Mouse (Mus musculus): Measurements from ENCODE around the gene Zwint. TPM values are rescaled to one million over a fixed set of nuclear protein-coding genes. Genes with fewer than 3 reads are reported as not detected.

Gene Zwint
- polyA plus RNA-seq, 1 experiment from 2014 or later, result 1,089 TPM

DNA sequence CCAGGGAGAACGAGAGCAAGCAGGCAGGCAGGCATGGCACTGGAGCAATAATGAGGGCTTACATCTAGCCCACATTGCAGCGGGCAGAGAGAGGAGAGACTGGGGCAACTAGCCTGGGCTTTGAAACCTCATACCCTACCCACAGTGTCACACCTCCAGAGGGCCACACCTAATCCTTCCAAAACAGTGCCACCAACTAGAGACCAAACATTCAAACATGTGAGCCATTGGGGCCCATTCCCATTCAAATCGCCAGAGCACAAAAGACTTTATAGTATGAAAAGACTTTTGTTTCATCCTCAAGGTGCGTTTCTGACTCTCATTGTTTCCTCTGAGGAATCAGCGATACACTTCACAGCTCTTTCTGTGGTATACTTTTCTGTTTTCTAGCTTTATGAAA lies 4.6 kb downstream of the Zwint start:
- no peak overlapping the region for H3K9ac ChIP-seq (ENCODE audit: low read depth, low read length)
- no peaks in the 10 kb centered on the region for H3K9me3 ChIP-seq (ENCODE audit: control insufficient read depth, low read length)
- no peaks in the 10 kb centered on the region for H3K27me3 ChIP-seq (replicated peaks; ENCODE audit: control insufficient read depth, insufficient read depth, low read length)
- peaks cover 19% of the 10 kb centered on the region for H3K4me1 ChIP-seq (ENCODE audit: control insufficient read depth, insufficient read depth, low read depth, low read length)
- WGBS, result 94% methylated on average over 5 of the region's 5 CpGs
- ATAC-seq, result no peak
- H3K36me3 ChIP-seq (ENCODE audit: control insufficient read depth, insufficient read depth, low read length), result peaks cover 39% of the 10 kb centered on the region
- H3K4me3 ChIP-seq (ENCODE audit: low read length), result no peak overlapping the region
- H3K27ac ChIP-seq (ENCODE audit: low read depth, low read length), result no peak overlapping the region
- H3K4me2 ChIP-seq (ENCODE audit: low read length), result no peak overlapping the region

DNA sequence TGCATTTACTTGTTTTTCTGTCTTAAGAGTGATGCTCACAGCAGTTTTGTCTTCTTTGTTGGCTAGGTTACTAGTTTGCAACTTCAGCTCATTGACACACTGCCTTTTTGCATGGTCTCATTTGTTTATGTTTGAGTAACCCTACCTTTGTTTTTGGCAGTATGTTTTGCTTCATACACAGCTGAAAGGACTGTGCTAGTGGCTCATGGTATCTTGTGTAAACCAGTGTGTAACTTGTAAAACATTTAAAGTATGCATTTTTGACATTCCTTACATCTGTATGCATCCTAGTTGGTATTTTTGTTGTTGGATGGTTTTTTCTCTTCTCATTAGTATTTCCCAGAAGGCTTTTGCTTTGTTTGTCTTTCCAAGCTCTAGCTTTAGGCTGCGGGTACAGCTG lies 5.7 kb downstream of the Zwint start:
- no peaks in the 10 kb centered on the region for H3K9me3 ChIP-seq (ENCODE audit: control insufficient read depth, low read length)
- no peak overlapping the region for H3K27ac ChIP-seq (ENCODE audit: low read depth, low read length)
- no peak overlapping the region for H3K4me3 ChIP-seq (ENCODE audit: low read length)
- H3K27me3 ChIP-seq (replicated peaks; ENCODE audit: control insufficient read depth, insufficient read depth, low read length), result no peaks in the 10 kb centered on the region
- WGBS, result 80% methylated on average over 1 of the region's 1 CpGs
- H3K9ac ChIP-seq (ENCODE audit: low read depth, low read length), result no peak overlapping the region
- no peak overlapping the region for H3K4me2 ChIP-seq (ENCODE audit: low read length)
- peaks cover 18% of the 10 kb centered on the region for H3K4me1 ChIP-seq (ENCODE audit: control insufficient read depth, insufficient read depth, low read depth, low read length)
- ATAC-seq, result no peak
- peaks cover 39% of the 10 kb centered on the region for H3K36me3 ChIP-seq (ENCODE audit: control insufficient read depth, insufficient read depth, low read length)

DNA sequence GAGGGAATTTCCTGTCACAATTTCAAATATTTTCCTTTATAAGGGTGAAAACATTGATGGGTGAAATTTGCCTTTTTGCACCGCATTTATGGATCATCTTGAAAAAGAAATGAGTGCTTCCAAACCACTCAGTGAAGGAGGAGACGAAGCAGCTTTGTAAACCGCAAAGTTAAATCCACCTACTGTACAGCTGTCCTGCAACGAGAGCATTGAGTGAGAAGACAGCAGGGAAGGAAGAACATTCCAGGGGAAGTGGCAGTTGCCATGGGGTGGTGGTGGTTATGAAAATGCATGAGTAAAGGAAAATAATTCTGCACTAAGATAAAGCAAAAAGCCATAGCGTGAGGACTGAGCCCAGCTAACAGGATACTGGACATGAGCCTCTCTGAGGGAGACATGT lies 13.2 kb downstream of the Zwint start:
- Histone ChIP-seq H3K9me3 (ENCODE audit: control insufficient read depth, low read length) (no peaks in the 10 kb centered on the region), H3K36me3 (ENCODE audit: control insufficient read depth, insufficient read depth, low read length) (peaks cover 12% of the 10 kb centered on the region), H3K4me1 (ENCODE audit: control insufficient read depth, insufficient read depth, low read depth, low read length) (no peaks in the 10 kb centered on the region), H3K27me3 (replicated peaks; ENCODE audit: control insufficient read depth, insufficient read depth, low read length) (no peaks in the 10 kb centered on the region), H3K4me2 (ENCODE audit: low read length) (no peak overlapping the region), H3K4me3 (ENCODE audit: low read length) (no peak overlapping the region), H3K27ac (ENCODE audit: low read depth, low read length) (no peak overlapping the region), H3K9ac (ENCODE audit: low read depth, low read length) (no peak overlapping the region)
- ATAC-seq, result no peak
- 90% methylated on average over 5 of the region's 5 CpGs for WGBS

DNA sequence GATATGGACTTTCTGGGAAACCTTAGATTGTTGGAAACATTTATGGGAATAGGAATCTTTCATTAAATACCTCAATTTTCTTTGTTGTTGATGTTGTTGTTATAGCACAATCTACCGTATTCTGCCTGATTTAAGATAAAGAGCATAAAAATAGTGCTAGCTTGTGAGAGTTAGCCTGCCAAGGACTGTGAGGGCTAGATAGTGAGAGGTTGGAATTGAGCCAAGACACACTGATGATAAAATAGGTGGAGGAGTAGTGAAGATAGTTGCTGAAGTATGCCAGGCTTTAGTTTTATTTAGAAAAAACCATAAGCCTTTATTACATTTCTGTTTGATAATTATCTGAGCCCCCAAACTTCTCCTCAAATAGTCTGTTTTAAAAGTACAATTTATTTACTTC lies 14.4 kb downstream of the Zwint start:
- Histone ChIP-seq H3K36me3 (ENCODE audit: control insufficient read depth, insufficient read depth, low read length) (peaks cover 10% of the 10 kb centered on the region), H3K4me3 (ENCODE audit: low read length) (no peak overlapping the region), H3K9ac (ENCODE audit: low read depth, low read length) (no peak overlapping the region), H3K4me2 (ENCODE audit: low read length) (no peak overlapping the region), H3K4me1 (ENCODE audit: control insufficient read depth, insufficient read depth, low read depth, low read length) (no peaks in the 10 kb centered on the region), H3K9me3 (ENCODE audit: control insufficient read depth, low read length) (0 out of 2 replicates have a peak, but pooled peaks cover 2% of the 10 kb centered on the region), H3K27ac (ENCODE audit: low read depth, low read length) (no peak overlapping the region), H3K27me3 (replicated peaks; ENCODE audit: control insufficient read depth, insufficient read depth, low read length) (no peaks in the 10 kb centered on the region)
- no peak for ATAC-seq
- 84% methylated on average over 1 of the region's 1 CpGs for WGBS

DNA sequence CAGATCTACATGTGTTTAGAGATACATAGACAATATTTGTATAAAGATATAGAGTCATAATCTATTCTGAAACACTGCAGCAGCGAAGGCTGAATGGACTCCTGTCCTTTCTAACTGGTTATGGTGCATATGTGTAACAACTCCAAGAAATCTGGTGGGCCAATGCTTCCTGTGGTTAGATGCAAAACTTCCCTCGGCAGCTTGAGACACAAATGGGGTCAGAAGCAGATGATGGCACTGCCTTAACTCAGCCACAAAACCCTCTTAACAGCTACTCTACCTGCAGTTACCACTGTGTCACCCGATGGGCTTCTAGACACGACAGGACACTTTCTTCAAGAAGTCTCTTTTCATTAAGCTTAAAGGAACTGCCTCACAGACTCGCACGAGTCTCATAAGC lies 21.3 kb downstream of the Zwint start:
- WGBS, result 92% methylated on average over 6 of the region's 6 CpGs
- H3K9ac ChIP-seq (ENCODE audit: low read depth, low read length), result no peak overlapping the region
- H3K4me3 ChIP-seq (ENCODE audit: low read length), result no peak overlapping the region
- H3K4me1 ChIP-seq (ENCODE audit: control insufficient read depth, insufficient read depth, low read depth, low read length), result no peaks in the 10 kb centered on the region
- ATAC-seq, result no peak
- no peaks in the 10 kb centered on the region for H3K27me3 ChIP-seq (replicated peaks; ENCODE audit: control insufficient read depth, insufficient read depth, low read length)
- peaks cover 10% of the 10 kb centered on the region for H3K36me3 ChIP-seq (ENCODE audit: control insufficient read depth, insufficient read depth, low read length)
- no peak overlapping the region for H3K27ac ChIP-seq (ENCODE audit: low read depth, low read length)
- H3K9me3 ChIP-seq (ENCODE audit: control insufficient read depth, low read length), result 0 out of 2 replicates have a peak, but pooled peaks cover 4% of the 10 kb centered on the region
- H3K4me2 ChIP-seq (ENCODE audit: low read length), result no peak overlapping the region

DNA sequence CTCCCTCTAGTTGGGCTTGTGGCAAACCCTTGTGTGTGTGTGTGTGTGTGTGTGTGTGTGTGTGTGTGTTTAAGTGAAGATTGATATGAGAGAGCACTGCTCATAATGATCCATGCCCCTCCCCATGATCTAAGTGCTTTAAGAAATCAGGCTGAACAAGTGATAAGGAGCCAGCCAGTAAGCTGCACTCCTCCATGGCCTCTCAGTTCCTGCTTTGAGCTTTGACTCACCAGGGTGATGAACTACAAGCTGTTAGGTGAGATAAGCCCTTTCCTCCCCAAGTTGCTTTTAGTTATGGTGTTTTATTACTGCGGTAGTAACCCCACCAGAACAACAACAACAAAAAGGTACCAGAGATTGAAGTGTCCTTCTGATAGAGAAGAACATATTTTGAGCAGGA lies 21.9 kb downstream of the Zwint start:
- no peak overlapping the region for H3K4me3 ChIP-seq (ENCODE audit: low read length)
- H3K27ac ChIP-seq (ENCODE audit: low read depth, low read length), result no peak overlapping the region
- no peak overlapping the region for H3K9ac ChIP-seq (ENCODE audit: low read depth, low read length)
- H3K4me1 ChIP-seq (ENCODE audit: control insufficient read depth, insufficient read depth, low read depth, low read length), result no peaks in the 10 kb centered on the region
- WGBS, result 96% methylated on average over 1 of the region's 1 CpGs
- 0 out of 2 replicates have a peak, but pooled peaks cover 4% of the 10 kb centered on the region for H3K9me3 ChIP-seq (ENCODE audit: control insufficient read depth, low read length)
- H3K27me3 ChIP-seq (replicated peaks; ENCODE audit: control insufficient read depth, insufficient read depth, low read length), result no peaks in the 10 kb centered on the region
- H3K4me2 ChIP-seq (ENCODE audit: low read length), result no peak overlapping the region
- ATAC-seq, result no peak
- peaks cover 10% of the 10 kb centered on the region for H3K36me3 ChIP-seq (ENCODE audit: control insufficient read depth, insufficient read depth, low read length)

DNA sequence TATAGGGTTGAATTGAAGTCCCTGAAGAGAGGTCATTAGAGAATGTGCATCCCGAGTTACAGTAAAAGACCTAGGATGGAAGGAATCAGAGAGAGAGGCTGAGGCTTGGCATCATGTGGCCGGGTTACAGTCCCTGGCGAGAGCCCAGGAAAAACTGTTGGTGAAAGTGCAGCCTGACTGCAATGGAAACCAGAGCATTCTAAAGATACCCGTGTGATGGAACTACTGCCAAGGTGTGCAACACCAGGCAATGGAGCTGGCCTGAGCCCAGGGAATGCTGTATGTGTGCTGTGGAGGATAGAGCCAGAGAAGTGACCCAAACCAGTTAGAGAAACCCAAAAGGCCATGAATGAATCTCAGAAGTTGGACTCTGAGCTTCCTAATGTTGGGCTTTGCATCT lies 24.4 kb downstream of the Zwint start:
- Histone ChIP-seq H3K4me2 (ENCODE audit: low read length) (no peak overlapping the region), H3K4me1 (ENCODE audit: control insufficient read depth, insufficient read depth, low read depth, low read length) (no peaks in the 10 kb centered on the region), H3K9ac (ENCODE audit: low read depth, low read length) (no peak overlapping the region), H3K36me3 (ENCODE audit: control insufficient read depth, insufficient read depth, low read length) (peaks cover 6% of the 10 kb centered on the region), H3K27me3 (replicated peaks; ENCODE audit: control insufficient read depth, insufficient read depth, low read length) (no peaks in the 10 kb centered on the region), H3K27ac (ENCODE audit: low read depth, low read length) (no peak overlapping the region), H3K9me3 (ENCODE audit: control insufficient read depth, low read length) (0 out of 2 replicates have a peak, but pooled peaks cover 2% of the 10 kb centered on the region), H3K4me3 (ENCODE audit: low read length) (no peak overlapping the region)
- WGBS, result 91% methylated on average over 4 of the region's 4 CpGs
- ATAC-seq, result no peak

DNA sequence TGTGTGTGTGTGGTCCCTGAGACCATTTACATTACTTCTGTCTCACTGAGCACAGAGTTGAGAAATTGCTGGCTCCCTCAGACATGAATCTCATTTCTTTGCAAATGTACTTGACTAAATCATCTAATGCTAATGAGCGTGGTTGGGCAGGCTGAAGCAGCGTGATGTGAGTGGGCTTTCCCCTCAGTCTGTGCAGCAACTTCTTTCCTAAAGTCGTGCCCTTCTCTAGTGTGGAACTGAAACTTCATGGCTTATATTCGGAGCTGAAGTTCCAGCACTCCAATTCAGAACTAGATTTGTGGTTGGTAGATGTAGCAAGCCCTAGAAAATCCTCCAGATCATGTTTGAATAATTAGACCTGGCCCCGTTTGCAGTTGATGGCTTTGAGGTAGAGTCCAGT lies 46.4 kb downstream of the Zwint start:
- no peak overlapping the region for H3K4me3 ChIP-seq (ENCODE audit: low read length)
- WGBS, result 83% methylated on average over 5 of the region's 5 CpGs
- H3K9me3 ChIP-seq (ENCODE audit: control insufficient read depth, low read length), result no peaks in the 10 kb centered on the region
- H3K36me3 ChIP-seq (ENCODE audit: control insufficient read depth, insufficient read depth, low read length), result no peaks in the 10 kb centered on the region
- H3K4me2 ChIP-seq (ENCODE audit: low read length), result no peak overlapping the region
- no peak overlapping the region for H3K27ac ChIP-seq (ENCODE audit: low read depth, low read length)
- no peak for ATAC-seq
- no peak overlapping the region for H3K9ac ChIP-seq (ENCODE audit: low read depth, low read length)
- H3K4me1 ChIP-seq (ENCODE audit: control insufficient read depth, insufficient read depth, low read depth, low read length), result no peaks in the 10 kb centered on the region
- H3K27me3 ChIP-seq (replicated peaks; ENCODE audit: control insufficient read depth, insufficient read depth, low read length), result no peaks in the 10 kb centered on the region

DNA sequence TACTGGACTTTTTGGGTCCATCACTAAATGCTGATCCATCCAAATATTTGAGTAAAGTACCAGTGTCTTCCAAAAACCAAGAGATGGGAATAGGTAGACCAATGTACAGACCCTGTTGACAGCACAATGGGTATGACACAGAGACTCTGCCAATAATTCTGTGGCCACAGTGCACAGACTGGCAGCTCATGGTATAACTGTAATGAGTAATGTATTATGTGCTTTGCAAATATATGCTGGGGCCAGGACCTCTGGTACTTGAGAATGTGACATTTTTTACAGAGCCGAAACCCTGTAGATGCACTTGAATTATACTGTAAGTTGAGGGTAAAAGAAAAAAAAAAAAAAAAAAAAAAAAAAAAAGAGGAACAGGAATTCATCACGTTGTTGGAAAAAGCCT lies 59.1 kb downstream of the Zwint start:
- no peaks in the 10 kb centered on the region for H3K4me1 ChIP-seq (ENCODE audit: control insufficient read depth, insufficient read depth, low read depth, low read length)
- no peaks in the 10 kb centered on the region for H3K27me3 ChIP-seq (replicated peaks; ENCODE audit: control insufficient read depth, insufficient read depth, low read length)
- H3K4me2 ChIP-seq (ENCODE audit: low read length), result no peak overlapping the region
- no peak overlapping the region for H3K9ac ChIP-seq (ENCODE audit: low read depth, low read length)
- H3K4me3 ChIP-seq (ENCODE audit: low read length), result no peak overlapping the region
- H3K9me3 ChIP-seq (ENCODE audit: control insufficient read depth, low read length), result no peaks in the 10 kb centered on the region
- 76% methylated on average over 2 of the region's 2 CpGs for WGBS
- H3K27ac ChIP-seq (ENCODE audit: low read depth, low read length), result no peak overlapping the region
- no peaks in the 10 kb centered on the region for H3K36me3 ChIP-seq (ENCODE audit: control insufficient read depth, insufficient read depth, low read length)
- no peak for ATAC-seq
